Mouse (Mus musculus) left cerebral cortex, postnatal 25 days (tissue): ENCODE data around the gene Defb36. TPM values are rescaled to one million over a fixed set of nuclear protein-coding genes. Genes with fewer than 3 reads are reported as not detected.
A peak's percentile ranks its signal among the peaks of the same experiment; 100 is the strongest.

Experiments used
- DNase-seq, 2 experiments: peaks; one replicate each; pipeline ENCODE4 v3.0.0; 2022; ENCODE audit warnings: low spot score in 2 of 2, mixed read lengths in 1 of 2
- intact Hi-C: fragments of 180-260 bp; cut with DNase I; formaldehyde crosslinking; loops from one replicate; pipeline ENCODE4 v1.15.1; 2025
- total RNA-seq, 2 experiments: library from RNA; stranded (reverse); gene quantifications; 2 replicates each; pipeline ENCODE4 v1.2.3; 2021

Defb36 gene
- total RNA-seq, 2 experiments from 2014 or later = not detected

DNA sequence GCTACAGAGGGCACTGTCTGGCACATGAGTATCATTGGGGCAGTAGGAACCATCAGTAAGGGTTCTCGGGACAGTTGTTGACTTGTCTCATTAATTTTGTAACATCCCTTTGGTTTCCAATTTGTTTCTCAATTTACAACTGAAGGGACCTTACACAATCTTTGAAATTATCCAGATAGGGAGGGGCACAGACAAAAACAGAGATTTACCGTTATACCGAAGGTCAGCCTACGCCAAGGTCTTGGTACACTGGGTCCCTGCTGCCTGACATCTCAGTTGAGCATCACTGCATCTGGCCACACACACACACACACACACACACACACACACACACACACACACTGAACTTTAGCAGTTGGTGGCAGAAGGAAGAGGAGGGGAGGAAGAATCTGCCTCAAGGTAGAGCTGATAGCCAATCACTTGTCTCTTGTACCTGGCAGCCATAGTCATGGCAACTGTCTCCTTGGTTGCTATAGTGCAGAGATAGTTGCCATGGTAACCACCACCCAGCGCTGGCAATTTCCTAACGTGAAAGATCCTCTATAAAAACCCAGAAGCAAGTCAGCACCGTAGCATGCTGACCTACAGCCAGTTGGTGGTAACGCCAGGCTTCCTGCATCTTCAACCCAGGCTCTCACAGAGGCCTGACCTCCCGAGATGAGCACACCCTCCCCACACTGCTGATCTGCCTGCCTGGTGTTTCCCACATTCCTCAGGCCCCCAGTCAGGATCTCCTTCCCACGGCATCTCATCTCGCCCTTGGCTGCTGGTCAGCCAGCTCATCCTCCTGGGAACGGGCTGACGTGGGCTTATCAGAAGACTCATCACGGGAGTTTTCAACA is 50.0 kb downstream of the Defb36 start:
- intact Hi-C loops = no loop called here
- DNase-seq = peak; percentile 83 to 93

DNA sequence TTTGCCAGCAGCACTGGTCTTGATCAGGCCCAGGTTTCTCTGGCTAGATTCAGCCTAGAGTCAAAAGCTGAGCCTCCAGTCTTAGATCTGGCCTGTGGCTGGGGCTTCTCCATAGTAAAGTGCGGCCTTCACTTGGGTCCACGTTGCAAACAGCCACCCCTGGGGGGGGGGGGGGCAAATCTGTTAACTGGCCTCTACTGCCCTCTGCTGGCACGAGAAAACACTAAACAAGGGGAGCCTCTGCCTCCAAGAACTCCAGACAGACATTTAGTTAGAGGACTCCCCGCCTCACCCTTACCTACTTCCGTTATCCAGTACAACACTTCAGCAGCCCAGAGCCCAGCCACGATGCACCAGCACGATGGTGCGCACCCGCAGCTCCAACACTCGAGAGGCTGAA is 53.3 kb downstream of the Defb36 start:
- DNase-seq = no peak
- intact Hi-C loops = loop anchor here (1.0 kb wide), 1 partner anchor 42 kb away; no protein-coding TSS in a partner anchor

DNA sequence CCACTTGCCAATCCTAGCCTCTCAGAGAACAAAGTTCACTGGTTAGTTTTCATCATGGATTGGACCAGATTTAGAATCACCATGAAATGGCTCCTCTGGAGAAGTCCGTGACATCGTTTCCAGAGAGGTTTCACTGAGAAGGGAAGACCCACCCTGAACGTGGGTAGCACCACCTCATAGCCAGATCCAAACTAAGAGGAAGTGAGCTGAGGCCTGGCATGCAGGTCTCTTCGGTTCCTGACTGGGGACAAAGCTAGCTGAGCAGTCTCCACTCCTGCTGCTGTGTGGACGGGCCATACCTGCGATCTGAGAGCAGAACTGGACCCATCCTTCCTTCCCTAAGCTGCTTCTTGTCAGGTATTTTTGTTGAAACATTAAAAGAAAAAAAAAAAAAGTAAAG is 57.0 kb downstream of the Defb36 start:
- intact Hi-C loops = no loop called here
- no peak for DNase-seq

Other genes starting within 250 kb of the Defb36 start
- 10 to 100 TPM; 73.5 to 90.0 TPM for gene Nrsn2, start 227.7 kb upstream of the Defb36 start, total RNA-seq
- gene Sox12, start 206.3 kb upstream of the Defb36 start, total RNA-seq = 10 to 100 TPM; 14.0 to 15.6 TPM
- gene Zcchc3, start 189.3 kb upstream of the Defb36 start, total RNA-seq = 1 to 10 TPM; 9.5 to 9.9 TPM
- gene 6820408C15Rik, start 188.7 kb upstream of the Defb36 start, total RNA-seq = 1 to 10 TPM; 2.1 to 2.2 TPM
- not detected for gene Defb23, start 139.7 kb upstream of the Defb36 start, total RNA-seq
- gene Defb20, start 127.3 kb upstream of the Defb36 start, total RNA-seq = not detected
- gene Defb22, start 114.2 kb upstream of the Defb36 start, total RNA-seq = not detected
- gene Defb26, start 92.6 kb upstream of the Defb36 start, total RNA-seq = not detected
- gene Defb28, start 86.1 kb upstream of the Defb36 start, total RNA-seq = not detected
- gene Defb29, start 64.2 kb upstream of the Defb36 start, total RNA-seq = not detected
- gene Gm17416, start 35.0 kb upstream of the Defb36 start, total RNA-seq = not detected
- gene Defb21, start 31.6 kb upstream of the Defb36 start, total RNA-seq = not detected
- gene Defb19, start 24.0 kb upstream of the Defb36 start, total RNA-seq = not detected
- gene Defb45, start 4.9 kb upstream of the Defb36 start, total RNA-seq = not detected
- gene Defb25, start 18.7 kb downstream of the Defb36 start, total RNA-seq = not detected
- gene Rem1, start 22.6 kb downstream of the Defb36 start, total RNA-seq = 1 to 10 TPM; 1.1 TPM
- gene H13, start 65.1 kb downstream of the Defb36 start, total RNA-seq = 10 to 100 TPM; 73.1 to 85.4 TPM
- 10 to 100 TPM; 21.3 to 24.5 TPM for gene Mcts2, start 82.7 kb downstream of the Defb36 start, total RNA-seq
- 10 to 100 TPM; 19.9 to 30.4 TPM for gene Id1, start 131.9 kb downstream of the Defb36 start, total RNA-seq
- gene Cox4i2, start 149.8 kb downstream of the Defb36 start, total RNA-seq = 1 to 10 TPM; 1.8 to 2.6 TPM
- gene Bcl2l1, start 227.4 kb downstream of the Defb36 start, total RNA-seq = 100 to 1,000 TPM; 128 to 138 TPM
- gene Tpx2, start 243.6 kb downstream of the Defb36 start, total RNA-seq = 1 to 10 TPM; 1.7 to 2.2 TPM